Mouse (Mus musculus): ENCODE results near the gene Rps11. TPM values are rescaled to one million over a fixed set of nuclear protein-coding genes. Genes with fewer than 3 reads are reported as not detected.

Gene Rps11
- polyA plus RNA-seq, 1 experiment from 2014 or later = 952 TPM

GRCm38 (mm10) chr7:45076501-45076900 is 47.7 kb downstream of the Rps11 start:
- no peak overlapping the region for H3K9ac ChIP-seq
- no peak overlapping the region for H3K4me2 ChIP-seq (replicated peaks)
- ATAC-seq (ENCODE audit: low FRiP score) (no peak), DNase-seq (ENCODE audit: low spot score) (no peak)
- WGBS = 91% methylated on average over 30 of the region's 30 CpGs
- H3K4me3 ChIP-seq (replicated peaks; ENCODE audit: low read length) = no peak overlapping the region
- H3K9me3 ChIP-seq (ENCODE audit: control insufficient read depth, low read length) = no peaks in the 10 kb centered on the region
- H3K4me1 ChIP-seq (replicated peaks; ENCODE audit: control insufficient read depth, insufficient read depth, low read length) = no peaks in the 10 kb centered on the region
- H3K27ac ChIP-seq = no peak overlapping the region
- H3K27me3 ChIP-seq (ENCODE audit: control insufficient read depth, insufficient read depth, low read length) = no peaks in the 10 kb centered on the region
- peaks cover 18% of the 10 kb centered on the region; the same call in 1 of the 2 replicates for H3K36me3 ChIP-seq (replicated peaks; ENCODE audit: control insufficient read depth, insufficient read depth)

GRCm38 (mm10) chr7:45075405-45075804 is 48.8 kb downstream of the Rps11 start:
- no peak overlapping the region for H3K27ac ChIP-seq
- H3K36me3 ChIP-seq (replicated peaks; ENCODE audit: control insufficient read depth, insufficient read depth) = peaks cover 18% of the 10 kb centered on the region; the same call in 1 of the 2 replicates
- WGBS = 89% methylated on average over 4 of the region's 4 CpGs
- no peak overlapping the region for H3K4me3 ChIP-seq (replicated peaks; ENCODE audit: low read length)
- H3K4me2 ChIP-seq (replicated peaks) = no peak overlapping the region
- H3K9me3 ChIP-seq (ENCODE audit: control insufficient read depth, low read length) = no peaks in the 10 kb centered on the region
- ATAC-seq (ENCODE audit: low FRiP score) (no peak), DNase-seq (ENCODE audit: low spot score) (no peak)
- H3K4me1 ChIP-seq (replicated peaks; ENCODE audit: control insufficient read depth, insufficient read depth, low read length) = no peaks in the 10 kb centered on the region
- H3K27me3 ChIP-seq (ENCODE audit: control insufficient read depth, insufficient read depth, low read length) = no peaks in the 10 kb centered on the region
- H3K9ac ChIP-seq = no peak overlapping the region

- H3K27me3 ChIP-seq (ENCODE audit: control insufficient read depth, insufficient read depth, low read length) = no peaks in the 10 kb centered on the region
- WGBS = 90% methylated on average over 12 of the region's 12 CpGs
- DNase-seq (ENCODE audit: low spot score) (no peak), ATAC-seq (ENCODE audit: low FRiP score) (no peak)
- H3K4me1 ChIP-seq (replicated peaks; ENCODE audit: control insufficient read depth, insufficient read depth, low read length) = no peaks in the 10 kb centered on the region
- H3K4me3 ChIP-seq (replicated peaks; ENCODE audit: low read length) = no peak overlapping the region
- no peak overlapping the region for H3K9ac ChIP-seq
- H3K27ac ChIP-seq = no peak overlapping the region
- H3K9me3 ChIP-seq (ENCODE audit: control insufficient read depth, low read length) = no peaks in the 10 kb centered on the region
- no peak overlapping the region for H3K4me2 ChIP-seq (replicated peaks)
- H3K36me3 ChIP-seq (replicated peaks; ENCODE audit: control insufficient read depth, insufficient read depth) = peaks cover 18% of the 10 kb centered on the region; the same call in 1 of the 2 replicates
These were observed 50.3 kb downstream of the Rps11 start for GRCm38 (mm10) chr7:45073949-45074348.

- no peaks in the 10 kb centered on the region for H3K4me1 ChIP-seq (replicated peaks; ENCODE audit: control insufficient read depth, insufficient read depth, low read length)
- DNase-seq (ENCODE audit: low spot score) (no peak), ATAC-seq (ENCODE audit: low FRiP score) (no peak)
- H3K27ac ChIP-seq = no peak overlapping the region
- no peaks in the 10 kb centered on the region for H3K27me3 ChIP-seq (ENCODE audit: control insufficient read depth, insufficient read depth, low read length)
- H3K4me3 ChIP-seq (replicated peaks; ENCODE audit: low read length) = no peak overlapping the region
- H3K4me2 ChIP-seq (replicated peaks) = no peak overlapping the region
- H3K36me3 ChIP-seq (replicated peaks; ENCODE audit: control insufficient read depth, insufficient read depth) = peaks cover 18% of the 10 kb centered on the region; the same call in 1 of the 2 replicates
- whole genome bisulfite sequencing = 78% methylated on average over 7 of the region's 7 CpGs
- H3K9ac ChIP-seq = no peak overlapping the region
- H3K9me3 ChIP-seq (ENCODE audit: control insufficient read depth, low read length) = no peaks in the 10 kb centered on the region
These were observed 51.0 kb downstream of the Rps11 start for GRCm38 (mm10) chr7:45073171-45073707.

MicroRNA genes within 50 kb of the gene (microRNA counts, 519-probe panel; counts per million panel counts)
- 4,447 counts per million, percentile 40 among the panel's probes with 10 or more counts for microRNA mmu-miR-150

Small RNAs within 50 kb of the gene (microRNA-seq; reads per million reads assigned to microRNA genes)
- gene Mir150 (156 reads per million, percentile 55 among the genes with 10 or more reads in this experiment), gene Mir5121 (16.5 reads per million, percentile 34 among the genes with 10 or more reads in this experiment), gene Mir7055 (not detected)

Other genes with a start within 250 kb of the Rps11 start
- gene Med25, start 231.7 kb downstream of the Rps11 start, polyA plus RNA-seq (2014; fragmentation: Nextera tagmentation; extraction: Ambion mirVana) = 87.5 and 90.6 TPM in 2 replicates
- 15.9 and 16.0 TPM in 2 replicates for gene Fuz, start 228.4 kb downstream of the Rps11 start, polyA plus RNA-seq (2014; fragmentation: Nextera tagmentation; extraction: Ambion mirVana)
- gene Ap2a1, start 194.9 kb downstream of the Rps11 start, polyA plus RNA-seq (2014; fragmentation: Nextera tagmentation; extraction: Ambion mirVana) = 123 and 135 TPM in 2 replicates
- 0.14 and 0.33 TPM in 2 replicates for gene Tsks, start 181.2 kb downstream of the Rps11 start, polyA plus RNA-seq (2014; fragmentation: Nextera tagmentation; extraction: Ambion mirVana)
- gene Cpt1c, start 149.6 kb downstream of the Rps11 start, polyA plus RNA-seq (2014; fragmentation: Nextera tagmentation; extraction: Ambion mirVana) = 53.3 and 53.8 TPM in 2 replicates
- gene Prmt1, start 137.9 kb downstream of the Rps11 start, polyA plus RNA-seq (2014; fragmentation: Nextera tagmentation; extraction: Ambion mirVana) = 194 and 210 TPM in 2 replicates
- gene Irf3, start 126.8 kb downstream of the Rps11 start, polyA plus RNA-seq (2014; fragmentation: Nextera tagmentation; extraction: Ambion mirVana) = 52.1 and 56.9 TPM in 2 replicates
- gene Bcl2l12, start 125.7 kb downstream of the Rps11 start, polyA plus RNA-seq (2014; fragmentation: Nextera tagmentation; extraction: Ambion mirVana) = 9.2 and 12.6 TPM in 2 replicates
- 59.7 and 61.9 TPM in 2 replicates for gene Scaf1, start 108.1 kb downstream of the Rps11 start, polyA plus RNA-seq (2014; fragmentation: Nextera tagmentation; extraction: Ambion mirVana)
- gene Rras, start 106.5 kb downstream of the Rps11 start, polyA plus RNA-seq (2014; fragmentation: Nextera tagmentation; extraction: Ambion mirVana) = 14.2 and 15.2 TPM in 2 replicates
- gene Prr12, start 71.6 kb downstream of the Rps11 start, polyA plus RNA-seq (2014; fragmentation: Nextera tagmentation; extraction: Ambion mirVana) = 16.5 and 16.8 TPM in 2 replicates
- gene Nosip, start 62.0 kb downstream of the Rps11 start, polyA plus RNA-seq (2014; fragmentation: Nextera tagmentation; extraction: Ambion mirVana) = 57.9 and 62.1 TPM in 2 replicates
- 12.8 and 13.9 TPM in 2 replicates for gene Prrg2, start 61.8 kb downstream of the Rps11 start, polyA plus RNA-seq (2014; fragmentation: Nextera tagmentation; extraction: Ambion mirVana)
- 77.7 and 93.3 TPM in 2 replicates for gene Rcn3, start 32.2 kb downstream of the Rps11 start, polyA plus RNA-seq (2014; fragmentation: Nextera tagmentation; extraction: Ambion mirVana)
- gene Fcgrt, start 20.6 kb downstream of the Rps11 start, polyA plus RNA-seq (2014; fragmentation: Nextera tagmentation; extraction: Ambion mirVana) = 37.7 and 40.5 TPM in 2 replicates
- gene Rpl13a, start 4.3 kb upstream of the Rps11 start, polyA plus RNA-seq (2014; fragmentation: Nextera tagmentation; extraction: Ambion mirVana) = 725 and 835 TPM in 2 replicates
- 0.22 TPM in 1 of 2 replicates, not detected in the other for gene Gm45713, start 11.8 kb upstream of the Rps11 start, polyA plus RNA-seq (2014; fragmentation: Nextera tagmentation; extraction: Ambion mirVana)
- gene Flt3l, start 12.0 kb upstream of the Rps11 start, polyA plus RNA-seq (2014; fragmentation: Nextera tagmentation; extraction: Ambion mirVana) = 1.7 and 1.8 TPM in 2 replicates
- 91.0 and 93.5 TPM in 2 replicates for gene Pih1d1, start 29.9 kb upstream of the Rps11 start, polyA plus RNA-seq (2014; fragmentation: Nextera tagmentation; extraction: Ambion mirVana)
- gene Aldh16a1, start 30.1 kb upstream of the Rps11 start, polyA plus RNA-seq (2014; fragmentation: Nextera tagmentation; extraction: Ambion mirVana) = 16.0 and 21.3 TPM in 2 replicates
- 0.47 and 0.48 TPM in 2 replicates for gene Slc17a7, start 39.5 kb upstream of the Rps11 start, polyA plus RNA-seq (2014; fragmentation: Nextera tagmentation; extraction: Ambion mirVana)
- gene Gfy, start 55.1 kb upstream of the Rps11 start, polyA plus RNA-seq (2014; fragmentation: Nextera tagmentation; extraction: Ambion mirVana) = not detected in 2 replicates
- gene Pth2, start 56.6 kb upstream of the Rps11 start, polyA plus RNA-seq (2014; fragmentation: Nextera tagmentation; extraction: Ambion mirVana) = 0.83 TPM in 1 of 2 replicates, not detected in the other
- gene Ccdc155, start 80.5 kb upstream of the Rps11 start, polyA plus RNA-seq (2014; fragmentation: Nextera tagmentation; extraction: Ambion mirVana) = 0.50 and 0.57 TPM in 2 replicates
- 8.7 and 11.3 TPM in 2 replicates for gene Dkkl1, start 87.7 kb upstream of the Rps11 start, polyA plus RNA-seq (2014; fragmentation: Nextera tagmentation; extraction: Ambion mirVana)
- 37.7 and 48.0 TPM in 2 replicates for gene Tead2, start 91.3 kb upstream of the Rps11 start, polyA plus RNA-seq (2014; fragmentation: Nextera tagmentation; extraction: Ambion mirVana)
- 0.94 and 1.2 TPM in 2 replicates for gene Cd37, start 114.7 kb upstream of the Rps11 start, polyA plus RNA-seq (2014; fragmentation: Nextera tagmentation; extraction: Ambion mirVana)
- gene Slc6a16, start 116.6 kb upstream of the Rps11 start, polyA plus RNA-seq (2014; fragmentation: Nextera tagmentation; extraction: Ambion mirVana) = 0.33 and 0.67 TPM in 2 replicates
- not detected in 2 replicates for gene Slc6a21, start 153.1 kb upstream of the Rps11 start, polyA plus RNA-seq (2014; fragmentation: Nextera tagmentation; extraction: Ambion mirVana)
- gene Trpm4, start 209.3 kb upstream of the Rps11 start, polyA plus RNA-seq (2014; fragmentation: Nextera tagmentation; extraction: Ambion mirVana) = 7.8 and 9.3 TPM in 2 replicates
- 0.20 and 0.41 TPM in 2 replicates for gene Hrc, start 210.9 kb upstream of the Rps11 start, polyA plus RNA-seq (2014; fragmentation: Nextera tagmentation; extraction: Ambion mirVana)
- 29.8 and 32.3 TPM in 2 replicates for gene Ppfia3, start 242.6 kb upstream of the Rps11 start, polyA plus RNA-seq (2014; fragmentation: Nextera tagmentation; extraction: Ambion mirVana)
- 34.8 and 37.9 TPM in 2 replicates for gene Lin7b, start 246.1 kb upstream of the Rps11 start, polyA plus RNA-seq (2014; fragmentation: Nextera tagmentation; extraction: Ambion mirVana)